In the genomic region with DNA sequence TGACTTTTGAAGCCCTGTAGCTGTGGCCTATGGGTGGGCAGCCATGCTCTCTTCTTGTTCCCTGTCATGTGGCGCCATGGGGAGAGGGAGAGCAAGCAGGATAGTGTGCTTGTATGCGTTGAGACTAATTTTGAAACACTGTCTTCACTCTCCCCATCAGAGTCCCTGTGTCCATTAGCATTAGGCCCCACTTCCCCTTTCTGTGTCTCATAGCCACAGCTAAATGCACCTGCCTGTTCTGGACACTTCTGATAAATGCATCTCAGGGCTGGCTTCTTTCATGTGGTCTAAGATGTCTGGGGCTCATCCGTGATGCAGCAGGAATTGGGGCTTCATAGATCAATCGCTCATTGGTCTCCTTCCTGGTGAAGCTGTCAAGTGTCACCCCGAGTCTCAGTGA, we compare ENCODE assay signal across 30 mouse cellular contexts.
DNase-seq lines count a peak whose midpoint lies in the region; ATAC-seq lines count a peak whose summit lies in the region.
"Had no signal": no experiment of that assay in that cellular context is flagged by ENCODE, and none has a peak within 500 bp of the region (broad histone marks: within the 10 kb centered on the region; RNA-seq: fewer than 3 reads in every experiment).

No protein-coding gene starts in this region.

- H3K36me3 ChIP-seq in hindbrain, embryonic 12.5 days: no peaks in the 10 kb centered on the region
- no peaks in the 10 kb centered on the region for H3K36me3 ChIP-seq in hindbrain, embryonic 14.5 days (replicated peaks; ENCODE audit: control insufficient read depth, insufficient read depth)
- H3K36me3 ChIP-seq: embryonic facial prominence, embryonic 13.5 days; G1E; heart, embryonic 13.5 days; hindbrain, embryonic 15.5 days; intestine, embryonic 15.5 days; limb, embryonic 12.5 days; liver, embryonic 15.5 days; midbrain, embryonic 12.5 days; stomach, embryonic 15.5 days had no signal

- 0 out of 2 replicates have a peak, but pooled peaks have one; percentile 26 for ATAC-seq in hindbrain, embryonic 12.5 days (ENCODE audit: low FRiP score)
- no peak for ATAC-seq in hindbrain, embryonic 14.5 days (ENCODE audit: low FRiP score)
- peak; percentile 82 for ATAC-seq in granulocyte monocyte progenitor cell, adult 5-6 weeks (replicated peaks; ENCODE audit: poor library complexity, severe bottlenecking)
- ATAC-seq: forebrain, postnatal 0 days; intestine, embryonic 15.5 days had no signal

- 0 out of 2 replicates have a peak overlapping the region, but pooled peaks have one; percentile 72 for H3K27ac ChIP-seq in hindbrain, embryonic 12.5 days
- H3K27ac ChIP-seq in hindbrain, embryonic 14.5 days: no peak overlapping the region
- H3K27ac ChIP-seq: embryonic facial prominence, embryonic 13.5 days; heart, embryonic 13.5 days; intestine, embryonic 15.5 days; kidney, postnatal 0 days; limb, embryonic 12.5 days; liver, embryonic 15.5 days; stomach, embryonic 15.5 days had no signal

- peaks cover 15% of the 10 kb centered on the region for H3K4me1 ChIP-seq in hindbrain, embryonic 12.5 days
- H3K4me1 ChIP-seq in hindbrain, embryonic 14.5 days (replicated peaks; ENCODE audit: control insufficient read depth, insufficient read depth, low read length): peaks cover 9% of the 10 kb centered on the region
- H3K4me1 ChIP-seq: embryonic facial prominence, embryonic 13.5 days; heart, embryonic 13.5 days; intestine, embryonic 15.5 days; limb, embryonic 12.5 days; liver, embryonic 15.5 days; stomach, embryonic 15.5 days had no signal

- H3K27me3 ChIP-seq in hindbrain, embryonic 12.5 days: no peaks in the 10 kb centered on the region
- H3K27me3 ChIP-seq in hindbrain, embryonic 14.5 days (ENCODE audit: control insufficient read depth, insufficient read depth, low read length): no peaks in the 10 kb centered on the region
- H3K27me3 ChIP-seq: embryonic facial prominence, embryonic 13.5 days; hindbrain, embryonic 15.5 days; intestine, embryonic 15.5 days; limb, embryonic 12.5 days; liver, embryonic 15.5 days; midbrain, embryonic 12.5 days; stomach, embryonic 15.5 days had no signal

- 71% methylated on average over 5 of the region's 5 CpGs for WGBS in hindbrain, embryonic 12.5 days
- WGBS in hindbrain, embryonic 14.5 days: 65% methylated on average over 5 of the region's 5 CpGs

- no peaks in the 10 kb centered on the region for H3K9me3 ChIP-seq in hindbrain, embryonic 12.5 days (replicated peaks)
- no peaks in the 10 kb centered on the region for H3K9me3 ChIP-seq in hindbrain, embryonic 14.5 days (ENCODE audit: control insufficient read depth, low read length)
- H3K9me3 ChIP-seq: embryonic facial prominence, embryonic 13.5 days; G1E; heart, embryonic 13.5 days; hindbrain, embryonic 15.5 days; intestine, embryonic 15.5 days; liver, embryonic 15.5 days; midbrain, embryonic 12.5 days; stomach, embryonic 15.5 days had no signal

- H3K4me2 ChIP-seq in hindbrain, embryonic 12.5 days (replicated peaks): no peak overlapping the region
- no peak overlapping the region for H3K4me2 ChIP-seq in hindbrain, embryonic 14.5 days (replicated peaks)
- H3K4me2 ChIP-seq: embryonic facial prominence, embryonic 13.5 days; heart, embryonic 13.5 days; hindbrain, embryonic 15.5 days; intestine, embryonic 15.5 days; limb, embryonic 12.5 days; liver, embryonic 15.5 days; lung, embryonic 14.5 days; midbrain, embryonic 12.5 days; stomach, embryonic 15.5 days had no signal

- no peak overlapping the region for H3K9ac ChIP-seq in hindbrain, embryonic 12.5 days
- H3K9ac ChIP-seq in hindbrain, embryonic 14.5 days: no peak overlapping the region
- H3K9ac ChIP-seq: embryonic facial prominence, embryonic 13.5 days; forebrain, postnatal 0 days; heart, embryonic 13.5 days; hindbrain, embryonic 15.5 days; intestine, embryonic 15.5 days; limb, embryonic 12.5 days; liver, embryonic 15.5 days; lung, embryonic 14.5 days; stomach, embryonic 15.5 days had no signal

- no peak overlapping the region for H3K4me3 ChIP-seq in hindbrain, embryonic 12.5 days
- H3K4me3 ChIP-seq in hindbrain, embryonic 14.5 days (replicated peaks; ENCODE audit: low read length): no peak overlapping the region
- H3K4me3 ChIP-seq: embryonic facial prominence, embryonic 13.5 days; heart, embryonic 13.5 days; hindbrain, embryonic 15.5 days; intestine, embryonic 15.5 days; limb, embryonic 12.5 days; liver, embryonic 15.5 days; midbrain, embryonic 12.5 days; stomach, embryonic 15.5 days had no signal

- no peak for DNase-seq in hindbrain, embryonic 14.5 days (ENCODE audit: low spot score)
- peak; percentile 12 for DNase-seq in thymus, postnatal 0 days (ENCODE audit: low spot score)
- no peak for DNase-seq in thymus, postnatal 14 days
- DNase-seq in spleen, postnatal 10 days (ENCODE audit: low spot score in 2 of 2): no peak
- DNase-seq in left cerebral cortex, adult 8-10 months (ENCODE audit: low spot score in 2 of 2): no peak
- DNase-seq: adrenal gland, postnatal 10 days; B cell, adult 2 months; cerebellum, adult 11 months; cerebellum, adult 9-10 months; cerebellum, postnatal 36 days; embryo, embryonic 11 days; forebrain, postnatal 0 days; heart, postnatal 10 days; kidney, adult 8-10 months; layer of hippocampus, adult 9-11 months; lung, embryonic 14.5 days; lung, postnatal 14 days; thymus, postnatal 25 days had no signal
